Mouse (Mus musculus) erythroblast, embryonic 14.5 days (primary cell): ENCODE measurements around the gene Rab27a. TPM values are rescaled to one million over a fixed set of nuclear protein-coding genes. Genes with fewer than 3 reads are reported as not detected.
A peak's percentile ranks its signal among the peaks of the same experiment; 100 is the strongest.

Source experiments
- H3K27me3 ChIP-seq: 2 replicates; pipeline ENCODE4 v1.6.1; 2012; ENCODE audit warnings: inconsistent platforms; ENCODE audit not compliant: control insufficient read depth
- H3K36me3 ChIP-seq: 2 replicates; pipeline ENCODE4 v1.6.1; 2012; ENCODE audit warnings: mild to moderate bottlenecking, inconsistent platforms; ENCODE audit not compliant: control insufficient read depth
- H3K4me1 ChIP-seq: 2 replicates; pipeline ENCODE4 v1.6.1; 2012; ENCODE audit warnings: inconsistent platforms; ENCODE audit not compliant: control insufficient read depth
- H3K4me3 ChIP-seq: replicated peaks from 2 replicates; pipeline ENCODE3; 2012; ENCODE audit warnings: moderate library complexity, mild to moderate bottlenecking, inconsistent platforms
- H3K9me3 ChIP-seq: 2 replicates; pipeline ENCODE4 v1.6.1; 2012; ENCODE audit warnings: low read length, inconsistent platforms, mixed read lengths; ENCODE audit not compliant: control insufficient read depth
- GATA1 ChIP-seq: IDR thresholded peaks from 2 replicates; pipeline ENCODE4 v1.6.1; 2012; ENCODE audit warnings: low read length, inconsistent platforms, mixed read lengths
- TAL1 ChIP-seq: IDR thresholded peaks from 3 replicates; pipeline ENCODE4 v1.6.1; 2012; ENCODE audit warnings: low read length, inconsistent platforms, mixed read lengths
- polyA plus RNA-seq: library from polyadenylated mRNA; stranded (reverse); fragments of >175 nt; gene quantifications from 2 replicates; pipeline ENCODE4 v1.2.3, GENCODE M21; 2012

The Rab27a gene
- polyA plus RNA-seq, 1 experiment, result 0.06 TPM

GRCm38 (mm10) chr9:73039222-73039945, 5.3 kb upstream of the Rab27a start:
- TF ChIP-seq GATA1 (no peak), TAL1 (no peak)
- Histone ChIP-seq H3K4me3 (peak overlapping the region; percentile 70), H3K4me1 (peaks cover 32% of the 10 kb centered on the region), H3K9me3 (no peaks in the 10 kb centered on the region), H3K36me3 (peaks cover 9% of the 10 kb centered on the region), H3K27me3 (no peaks in the 10 kb centered on the region)

- H3K9me3 ChIP-seq, result no peaks in the 10 kb centered on the region
- peaks cover 8% of the 10 kb centered on the region for H3K36me3 ChIP-seq
- no peak for TF ChIP-seq TAL1
- no peak for TF ChIP-seq GATA1
- peaks cover 6% of the 10 kb centered on the region for H3K27me3 ChIP-seq
- H3K4me1 ChIP-seq, result peaks cover 39% of the 10 kb centered on the region
- peak within 1 kb of the TSS; percentile 70 for H3K4me3 ChIP-seq
These were observed 4.6 kb upstream of the Rab27a start, which contains the start of gene Pigb for GRCm38 (mm10) chr9:73040080-73040479. TSS of gene Pigb (minus strand) at chr9:73040378.

DNA sequence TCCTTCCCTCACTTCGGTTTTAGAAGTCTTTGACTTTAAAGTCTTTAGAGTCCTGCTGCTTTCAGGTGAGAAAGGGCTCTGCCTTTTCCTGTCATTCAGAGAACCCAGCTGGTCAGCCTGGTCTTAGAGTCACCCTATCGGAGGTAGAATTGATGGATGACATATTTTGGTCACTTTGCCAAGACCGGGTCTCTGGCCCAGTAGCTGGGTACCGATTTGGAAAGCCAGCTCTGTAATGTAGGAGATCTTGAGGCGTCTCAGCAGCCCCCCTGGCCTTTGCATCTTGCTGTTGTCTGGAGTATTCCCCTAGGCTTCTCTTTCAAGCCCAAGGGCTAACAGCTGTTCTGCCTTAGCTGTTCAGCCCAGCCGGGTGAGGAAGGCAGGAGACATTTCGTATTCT, 550 bp downstream of the Rab27a start:
- Histone ChIP-seq H3K9me3 (no peaks in the 10 kb centered on the region), H3K4me3 (peak overlapping the region; percentile 61), H3K36me3 (no peaks in the 10 kb centered on the region), H3K4me1 (peaks cover 29% of the 10 kb centered on the region), H3K27me3 (peaks cover 10% of the 10 kb centered on the region)
- TF ChIP-seq GATA1 (no peak), TAL1 (no peak)

- Histone ChIP-seq H3K4me3 (no peak overlapping the region), H3K4me1 (peaks cover 24% of the 10 kb centered on the region)
These were observed 1.1 kb downstream of the Rab27a start for GRCm38 (mm10) chr9:73045711-73046110.

GRCm38 (mm10) chr9:73047906-73048305, 3.3 kb downstream of the Rab27a start:
- H3K4me1 ChIP-seq, result peaks cover 18% of the 10 kb centered on the region
- no peaks in the 10 kb centered on the region for H3K9me3 ChIP-seq
- H3K36me3 ChIP-seq, result no peaks in the 10 kb centered on the region
- H3K4me3 ChIP-seq, result no peak overlapping the region
- H3K27me3 ChIP-seq, result peaks cover 10% of the 10 kb centered on the region
- TF ChIP-seq GATA1 (no peak), TAL1 (no peak)

More at GRCm38 (mm10) chr9:73045711-73046110, 1.1 kb downstream of the Rab27a start:
- TF ChIP-seq TAL1 (no peak), GATA1 (no peak)
- Histone ChIP-seq H3K9me3 (no peaks in the 10 kb centered on the region), H3K36me3 (no peaks in the 10 kb centered on the region), H3K27me3 (peaks cover 10% of the 10 kb centered on the region)

GRCm38 (mm10) chr9:73048927-73049326, 4.3 kb downstream of the Rab27a start:
- H3K27me3 ChIP-seq, result peaks cover 10% of the 10 kb centered on the region
- TF ChIP-seq TAL1 (no peak), GATA1 (no peak)
- H3K4me1 ChIP-seq, result peaks cover 16% of the 10 kb centered on the region
- H3K4me3 ChIP-seq, result no peak overlapping the region
- no peaks in the 10 kb centered on the region for H3K36me3 ChIP-seq
- no peaks in the 10 kb centered on the region for H3K9me3 ChIP-seq

GRCm38 (mm10) chr9:73049833-73050232, 5.2 kb downstream of the Rab27a start:
- no peak overlapping the region for H3K4me3 ChIP-seq
- no peak for TF ChIP-seq GATA1
- TF ChIP-seq TAL1, result no peak
- no peaks in the 10 kb centered on the region for H3K9me3 ChIP-seq
- H3K36me3 ChIP-seq, result no peaks in the 10 kb centered on the region
- peaks cover 6% of the 10 kb centered on the region for H3K27me3 ChIP-seq
- H3K4me1 ChIP-seq, result peaks cover 7% of the 10 kb centered on the region

- Histone ChIP-seq H3K9me3 (no peaks in the 10 kb centered on the region), H3K36me3 (no peaks in the 10 kb centered on the region), H3K4me3 (no peak overlapping the region), H3K27me3 (no peaks in the 10 kb centered on the region), H3K4me1 (no peaks in the 10 kb centered on the region)
- TF ChIP-seq TAL1 (no peak), GATA1 (no peak)
These were observed 6.0 kb downstream of the Rab27a start for GRCm38 (mm10) chr9:73050606-73051005.

DNA sequence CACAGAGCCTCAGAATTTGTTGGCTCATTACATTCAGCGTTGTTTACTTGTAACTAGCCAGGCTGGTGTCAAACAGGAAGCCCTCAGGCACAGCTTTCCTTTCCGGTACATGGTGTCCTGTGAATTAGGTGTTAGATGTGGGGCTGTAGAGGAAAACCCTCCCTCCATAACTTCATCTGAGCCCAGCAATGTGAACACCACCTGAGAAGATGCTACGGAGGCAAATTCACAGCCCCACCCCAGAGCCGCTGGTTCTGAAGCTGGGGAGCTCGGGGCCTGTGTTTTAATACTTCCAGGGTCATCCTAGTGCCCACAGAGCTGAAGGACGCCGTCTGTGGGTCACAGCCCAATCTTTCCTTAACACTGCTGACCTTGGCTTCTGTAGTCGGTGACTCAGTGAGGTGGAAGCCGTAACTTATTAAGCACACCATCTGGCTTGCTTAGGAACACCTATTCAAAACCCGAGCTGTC, 10.8 kb downstream of the Rab27a start:
- no peaks in the 10 kb centered on the region for H3K36me3 ChIP-seq
- TF ChIP-seq GATA1, result no peak
- no peak for TF ChIP-seq TAL1
- H3K4me1 ChIP-seq, result no peaks in the 10 kb centered on the region
- no peak overlapping the region for H3K4me3 ChIP-seq
- H3K27me3 ChIP-seq, result no peaks in the 10 kb centered on the region
- no peaks in the 10 kb centered on the region for H3K9me3 ChIP-seq
